Mouse (Mus musculus): ENCODE measurements around the gene Wdr41. TPM values are rescaled to one million over a fixed set of nuclear protein-coding genes. Genes with fewer than 3 reads are reported as not detected.

Gene Wdr41
- polyA plus RNA-seq, 1 experiment: 7.8 TPM

GRCm38 (mm10) chr13:95032973-95033372, 56.8 kb downstream of the Wdr41 start:
- WGBS: 49% methylated on average over 6 of the region's 6 CpGs
- DNase-seq (ENCODE audit: low read depth, low spot score): peak; percentile 50

GRCm38 (mm10) chr13:95034094-95034493, 58.0 kb downstream of the Wdr41 start:
- WGBS: 80% methylated on average over 9 of the region's 9 CpGs
- no peak for DNase-seq (ENCODE audit: low read depth, low spot score)

- no peak for DNase-seq (ENCODE audit: low read depth, low spot score)
- 91% methylated on average over 2 of the region's 2 CpGs for WGBS
Observed at GRCm38 (mm10) chr13:95034715-95035114, 58.6 kb downstream of the Wdr41 start.

- DNase-seq (ENCODE audit: low read depth, low spot score): no peak
- WGBS: 41% methylated on average over 4 of the region's 4 CpGs
Observed at GRCm38 (mm10) chr13:95038200-95038599, 62.1 kb downstream of the Wdr41 start.

GRCm38 (mm10) chr13:95040140-95040738, 64.1 kb downstream of the Wdr41 start:
- WGBS: 89% methylated on average over 9 of the region's 9 CpGs
- no peak for DNase-seq (ENCODE audit: low read depth, low spot score)

GRCm38 (mm10) chr13:95044108-95044507, 68.0 kb downstream of the Wdr41 start:
- DNase-seq (ENCODE audit: low read depth, low spot score): no peak
- 46% methylated on average over 1 of the region's 1 CpGs for WGBS

GRCm38 (mm10) chr13:95050398-95050797, 74.3 kb downstream of the Wdr41 start:
- 88% methylated on average over 4 of the region's 4 CpGs for WGBS
- no peak for DNase-seq (ENCODE audit: low read depth, low spot score)

- DNase-seq (ENCODE audit: low read depth, low spot score): no peak
- 93% methylated on average over 3 of the region's 3 CpGs for WGBS
Observed at GRCm38 (mm10) chr13:95052421-95052820, 76.3 kb downstream of the Wdr41 start.

- 100% methylated on average over 1 of the region's 1 CpGs for WGBS
- DNase-seq (ENCODE audit: low read depth, low spot score): no peak
Observed at GRCm38 (mm10) chr13:95055742-95056388, 79.7 kb downstream of the Wdr41 start.

- DNase-seq (ENCODE audit: low read depth, low spot score): no peak
- WGBS: 84% methylated on average over 11 of the region's 11 CpGs
Observed at GRCm38 (mm10) chr13:95056501-95057280, 80.5 kb downstream of the Wdr41 start.

- no peak for DNase-seq (ENCODE audit: low read depth, low spot score)
- WGBS: 87% methylated on average over 4 of the region's 4 CpGs
Observed at GRCm38 (mm10) chr13:95058885-95059284, 82.7 kb downstream of the Wdr41 start.

- WGBS: 79% methylated on average over 4 of the region's 4 CpGs
- no peak for DNase-seq (ENCODE audit: low read depth, low spot score)
Observed at GRCm38 (mm10) chr13:95063390-95064017, 87.4 kb downstream of the Wdr41 start.

- WGBS: 67% methylated on average over 6 of the region's 6 CpGs
- DNase-seq (ENCODE audit: low read depth, low spot score): no peak
Observed at GRCm38 (mm10) chr13:95067854-95068253, 91.7 kb downstream of the Wdr41 start.

GRCm38 (mm10) chr13:95070268-95070667, 94.1 kb downstream of the Wdr41 start:
- no peak for DNase-seq (ENCODE audit: low read depth, low spot score)

Other genes with a start within 250 kb of the Wdr41 start
- gene Tbca, start 187.4 kb upstream of the Wdr41 start, polyA plus RNA-seq (2012; rRNA removed): 13.1 and 16.1 TPM in 2 replicates
- gene Otp, start 100.7 kb upstream of the Wdr41 start, polyA plus RNA-seq (2012; rRNA removed): not detected in 2 replicates

Measured in large intestine, adult 2 months (tissue).